Mouse (Mus musculus) thymus, postnatal 25 days (tissue): Measurements from ENCODE around the gene Arhgap18.
A peak's percentile ranks its signal among the peaks of the same experiment; 100 is the strongest.

Experiments
- DNase-seq: peaks from one replicate; pipeline ENCODE4 v3.0.0; 2022

Arhgap18 gene

GRCm38 (mm10) chr10:26752929-26753567 lies at the start of gene Arhgap18:
Gene Arhgap18, plus strand, starts transcription at chr10:26753421.
- no peak for DNase-seq

DNA sequence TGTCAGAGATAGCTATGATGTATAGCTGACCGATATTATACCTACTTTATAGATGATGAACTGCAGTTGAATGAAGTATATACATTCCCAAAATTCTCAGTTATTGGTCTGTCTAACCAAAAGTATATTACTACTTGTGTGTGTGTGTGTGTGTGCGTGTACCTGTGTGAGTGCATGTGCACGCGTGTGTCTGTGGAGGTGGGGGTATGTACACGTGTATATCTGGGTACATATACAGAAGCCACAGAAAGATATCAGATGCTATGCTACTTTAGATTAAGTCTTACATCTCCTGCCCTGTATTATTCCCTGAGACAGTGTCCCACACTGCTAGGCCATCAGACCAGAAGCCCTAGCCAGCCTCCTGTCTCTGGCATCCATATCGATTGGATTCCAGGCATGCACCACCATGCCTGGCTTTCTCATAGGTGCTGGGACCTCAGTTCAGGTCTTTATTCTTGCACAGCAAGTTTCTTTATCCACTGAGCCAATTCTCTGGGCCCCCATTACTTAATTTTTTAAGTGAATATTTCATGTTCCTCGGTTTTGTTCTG lies 42.7 kb upstream of the Arhgap18 start:
- DNase-seq: no peak

- DNase-seq: peak; percentile 27
Observed at GRCm38 (mm10) chr10:26711068-26711467, 42.2 kb upstream of the Arhgap18 start.

GRCm38 (mm10) chr10:26713986-26714385 lies 39.2 kb upstream of the Arhgap18 start:
- no peak for DNase-seq

GRCm38 (mm10) chr10:26724704-26725103 lies 28.5 kb upstream of the Arhgap18 start:
- no peak for DNase-seq

GRCm38 (mm10) chr10:26725255-26725654 lies 28.0 kb upstream of the Arhgap18 start:
- no peak for DNase-seq

- DNase-seq: no peak
Observed at GRCm38 (mm10) chr10:26750827-26751226, 2.4 kb upstream of the Arhgap18 start.

GRCm38 (mm10) chr10:26752064-26752928 lies 925 bp upstream of the Arhgap18 start:
- DNase-seq: peak; percentile 56

- no peak for DNase-seq
Observed at GRCm38 (mm10) chr10:26754006-26754405, 785 bp downstream of the Arhgap18 start.

DNA sequence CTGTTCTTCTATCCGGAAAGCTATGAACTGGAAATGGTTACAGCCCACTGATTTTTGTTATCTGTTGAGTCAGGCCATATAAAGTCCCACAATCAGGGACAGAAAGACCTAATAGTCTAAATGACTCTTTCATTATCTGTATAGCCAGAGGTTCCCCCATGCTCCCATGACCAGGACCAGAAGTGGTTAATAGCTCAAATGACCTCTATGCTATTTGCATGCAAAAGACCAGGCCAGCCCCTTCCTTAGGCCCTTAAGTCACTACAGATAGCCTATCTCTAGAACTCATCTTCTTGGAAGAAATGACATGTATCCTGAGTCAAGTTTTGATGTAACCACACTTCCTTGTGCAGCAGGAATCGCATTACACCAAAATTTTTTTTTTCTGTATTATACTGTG lies 4.0 kb downstream of the Arhgap18 start:
- DNase-seq: no peak

GRCm38 (mm10) chr10:26759469-26759868 lies 6.2 kb downstream of the Arhgap18 start:
- no peak for DNase-seq

DNA sequence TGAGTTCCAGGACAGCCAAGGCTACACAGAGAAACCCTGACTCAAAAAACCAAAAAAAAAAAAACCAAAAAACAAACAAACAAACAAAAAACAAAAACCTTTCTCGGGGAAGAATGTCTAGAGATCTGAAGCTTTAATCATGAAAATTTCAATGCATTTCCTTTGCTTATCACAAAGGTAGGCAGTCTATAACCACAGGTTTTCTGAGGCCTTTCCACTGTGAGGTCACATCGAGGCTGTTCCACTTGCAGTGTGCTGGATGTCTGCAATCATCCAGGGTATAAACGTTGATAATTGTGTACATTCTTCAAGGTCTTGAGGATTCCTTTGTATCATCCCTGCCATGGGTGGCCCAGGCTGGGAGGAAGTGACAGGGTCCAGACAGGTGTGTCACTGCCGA lies 7.9 kb downstream of the Arhgap18 start:
- DNase-seq: no peak

DNA sequence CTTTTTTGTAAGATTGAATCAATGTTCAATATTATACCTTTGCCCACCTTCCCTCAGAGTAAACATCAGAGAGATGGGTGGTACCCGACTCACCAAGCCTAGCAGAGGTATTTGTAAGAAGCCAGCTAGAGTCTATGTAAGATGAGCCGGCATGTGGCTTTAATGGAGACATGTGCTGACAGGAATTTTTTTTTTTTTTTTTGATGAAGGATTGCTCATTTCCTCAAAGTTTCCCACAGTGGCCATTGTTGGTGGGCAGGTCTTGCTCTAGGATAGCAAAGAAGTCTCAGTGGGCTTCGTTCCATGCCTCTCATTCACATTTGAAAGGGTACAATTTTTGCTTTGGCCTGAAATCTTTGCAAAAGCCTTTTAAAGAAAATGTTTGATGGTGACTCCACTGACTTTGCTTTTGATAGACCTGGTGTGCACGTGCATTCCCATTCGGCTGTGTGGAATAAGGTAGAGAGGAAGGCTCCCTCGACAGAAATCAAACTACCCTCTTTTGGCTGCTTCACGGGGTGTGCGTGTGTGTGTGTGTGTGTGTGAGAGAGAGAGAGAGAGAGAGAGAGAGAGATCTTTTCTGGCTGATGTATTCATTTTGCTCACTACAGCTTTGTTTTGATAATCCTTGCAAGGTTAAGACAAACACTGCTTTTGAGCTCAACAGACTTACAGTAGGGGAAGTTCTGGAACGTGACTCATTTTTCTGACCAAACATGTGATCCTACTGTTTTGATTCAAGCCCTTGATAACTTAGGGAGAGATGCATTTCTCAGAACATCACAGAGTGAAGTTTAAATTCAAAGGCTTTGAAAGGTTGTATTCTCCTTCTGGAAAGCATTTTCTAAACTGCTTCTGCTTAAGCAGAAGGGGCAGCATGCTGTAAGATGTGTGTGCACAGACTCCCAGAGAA lies 9.0 kb downstream of the Arhgap18 start:
- DNase-seq: no peak

DNA sequence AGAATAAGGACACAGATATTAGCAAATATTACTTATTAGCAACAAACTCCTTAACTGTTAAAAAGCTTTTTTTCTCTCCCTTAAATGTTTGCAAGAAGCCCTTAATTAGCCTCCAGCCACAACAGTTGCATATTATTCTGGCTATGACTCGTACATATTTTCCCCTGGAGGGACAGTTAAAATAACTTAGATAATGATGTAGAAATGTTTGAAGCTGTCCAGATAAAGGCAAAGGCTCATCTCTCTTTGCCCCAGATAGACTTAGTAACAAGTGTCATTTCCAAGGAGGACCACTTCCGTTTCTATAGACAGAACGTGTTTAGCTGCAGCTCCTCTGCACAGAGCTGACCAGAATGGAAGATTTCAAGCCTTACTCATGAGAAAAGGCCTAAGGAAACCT lies 14.0 kb downstream of the Arhgap18 start:
- DNase-seq: no peak

GRCm38 (mm10) chr10:26768943-26769342 lies 15.7 kb downstream of the Arhgap18 start:
- DNase-seq: no peak

- no peak for DNase-seq
Observed at GRCm38 (mm10) chr10:26770035-26770434, 16.8 kb downstream of the Arhgap18 start.

DNA sequence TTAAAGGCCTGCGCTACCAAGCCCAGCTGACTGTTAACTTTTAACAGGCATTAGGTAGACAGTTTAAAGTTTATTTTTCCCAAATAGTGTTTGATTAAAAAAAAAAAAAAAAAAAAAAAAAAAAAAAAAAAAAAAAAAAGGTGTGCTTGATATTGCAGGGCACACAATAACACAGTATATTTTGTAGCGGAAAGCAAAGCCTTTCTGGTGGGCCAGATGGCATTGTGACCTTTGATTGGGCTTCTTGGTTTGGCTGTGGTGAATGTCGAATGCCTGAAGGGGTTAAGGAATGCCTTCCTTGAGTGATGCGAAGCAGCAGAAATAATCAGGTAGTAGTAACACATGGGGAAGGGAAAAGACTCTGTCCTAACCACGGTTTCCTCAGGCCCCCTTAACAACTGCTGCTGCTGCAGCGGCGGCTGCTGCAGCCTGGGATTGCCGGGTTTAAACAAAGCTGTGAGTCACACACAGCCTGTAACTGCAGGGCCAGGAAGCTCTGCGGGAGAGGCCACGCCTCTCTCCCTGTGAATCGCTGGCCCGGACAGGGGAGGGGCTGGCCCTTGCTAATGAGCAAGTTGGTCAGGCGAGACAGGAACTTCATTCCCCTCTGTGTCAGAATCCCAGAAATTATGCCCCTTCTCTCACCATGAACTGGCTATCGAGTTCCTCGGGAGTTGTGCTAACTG lies 18.9 kb downstream of the Arhgap18 start:
- DNase-seq: peak; percentile 74

- no peak for DNase-seq
Observed at GRCm38 (mm10) chr10:26772624-26773540, 19.7 kb downstream of the Arhgap18 start.

GRCm38 (mm10) chr10:26773541-26773940 lies 20.3 kb downstream of the Arhgap18 start:
- DNase-seq: no peak

GRCm38 (mm10) chr10:26774266-26774665 lies 21.0 kb downstream of the Arhgap18 start:
- no peak for DNase-seq

- no peak for DNase-seq
Observed at GRCm38 (mm10) chr10:26776443-26776842, 23.2 kb downstream of the Arhgap18 start.
